Mouse (Mus musculus) forelimb bud, embryonic 11.5 days (tissue): ENCODE measurements around the gene Trp53rkb.

Experiments used
- DNase-seq: peaks from one replicate; pipeline ENCODE4 v3.0.0-alpha.2; 2012; ENCODE audit warnings: low read depth, low spot score

The Trp53rkb gene

GRCm38 (mm10) chr2:166799615-166800472 is 7.5 kb downstream of the Trp53rkb start:
- no peak for DNase-seq

- DNase-seq, result no peak
Measured at GRCm38 (mm10) chr2:166800473-166800857, 8.1 kb downstream of the Trp53rkb start.

DNA sequence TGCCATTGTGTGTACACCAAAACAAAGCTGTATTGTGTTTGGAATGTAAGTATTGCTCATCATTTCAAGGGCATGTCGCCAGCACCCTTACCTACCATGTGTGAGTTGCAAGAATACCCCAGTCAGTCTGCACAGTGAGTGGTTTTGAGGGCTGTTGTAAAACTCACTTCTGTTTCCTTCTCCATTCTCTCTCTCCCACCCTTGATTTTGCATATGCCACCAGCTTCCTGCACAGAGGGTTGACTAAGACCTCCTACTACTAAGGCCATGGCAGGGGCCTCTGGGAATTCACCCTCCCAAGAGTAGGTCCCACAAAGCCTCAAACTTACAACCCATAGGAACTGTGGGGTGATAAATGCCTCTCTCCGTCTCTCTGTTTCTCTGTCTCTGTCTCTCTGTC is 9.1 kb downstream of the Trp53rkb start:
- no peak for DNase-seq

- DNase-seq, result no peak
Measured at GRCm38 (mm10) chr2:166803298-166803697, 11.0 kb downstream of the Trp53rkb start.

- peak; percentile 88 for DNase-seq
Measured at GRCm38 (mm10) chr2:166805250-166806172, 13.2 kb downstream of the Trp53rkb start, which contains the start of gene Arfgef2. Gene Arfgef2, plus strand, starts transcription at chr2:166805588.

- DNase-seq, result no peak
Measured at GRCm38 (mm10) chr2:166806173-166806705, 13.9 kb downstream of the Trp53rkb start.

GRCm38 (mm10) chr2:166806813-166807212 is 14.5 kb downstream of the Trp53rkb start:
- no peak for DNase-seq

GRCm38 (mm10) chr2:166809499-166809898 is 17.2 kb downstream of the Trp53rkb start:
- DNase-seq, result no peak

DNA sequence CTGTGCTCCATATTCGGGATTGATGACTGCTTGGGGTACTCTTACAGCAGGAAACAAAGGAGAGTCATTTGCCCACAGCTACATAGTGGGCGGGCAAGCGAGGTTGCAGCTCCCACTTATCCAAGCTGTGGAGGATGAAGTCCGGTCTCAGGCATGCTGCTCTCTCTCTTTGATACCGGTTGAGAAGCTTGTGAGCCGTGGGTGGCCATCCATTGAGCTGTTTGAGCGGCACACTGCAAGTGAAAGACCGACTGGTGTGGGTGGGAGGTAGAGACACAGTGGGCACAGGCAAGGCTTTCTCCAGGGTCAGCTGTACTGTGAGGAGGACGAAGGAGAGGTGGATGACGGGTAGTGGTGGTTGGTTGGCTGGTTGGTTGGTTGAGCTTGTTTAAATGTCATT is 18.5 kb downstream of the Trp53rkb start:
- DNase-seq, result no peak

DNA sequence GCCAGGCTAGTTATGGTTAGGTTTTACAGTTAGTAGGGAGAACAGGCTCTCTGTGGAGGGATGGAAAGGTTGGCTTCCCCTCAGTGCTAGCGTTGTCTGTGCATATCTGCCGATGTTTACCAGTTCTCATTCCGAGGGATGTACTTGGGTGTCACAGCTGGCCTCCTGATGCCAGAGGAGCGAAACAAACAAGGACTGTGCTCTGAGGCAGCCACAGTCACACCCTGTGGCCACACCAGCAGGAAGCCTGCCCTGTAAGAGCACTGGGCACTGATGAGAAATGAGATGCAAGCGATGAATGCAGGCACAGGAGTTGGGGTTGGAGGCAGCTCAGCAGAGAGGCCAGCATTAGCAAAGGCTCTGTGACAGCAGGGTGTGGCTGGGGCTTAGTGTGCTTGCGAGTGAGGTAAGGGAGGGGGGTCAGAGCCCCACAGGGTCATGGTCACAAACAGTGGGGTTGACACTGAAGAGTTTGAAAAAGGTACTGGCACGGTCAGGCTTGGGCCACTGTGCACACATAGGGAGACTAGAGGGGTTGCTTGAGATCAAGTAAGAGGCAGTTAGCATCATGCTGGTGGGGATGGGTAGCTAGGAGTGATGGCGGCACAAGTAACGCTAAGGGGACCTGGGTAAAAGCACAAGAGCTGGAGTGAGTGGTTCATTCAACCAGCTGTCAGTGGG is 26.3 kb downstream of the Trp53rkb start:
- no peak for DNase-seq

DNA sequence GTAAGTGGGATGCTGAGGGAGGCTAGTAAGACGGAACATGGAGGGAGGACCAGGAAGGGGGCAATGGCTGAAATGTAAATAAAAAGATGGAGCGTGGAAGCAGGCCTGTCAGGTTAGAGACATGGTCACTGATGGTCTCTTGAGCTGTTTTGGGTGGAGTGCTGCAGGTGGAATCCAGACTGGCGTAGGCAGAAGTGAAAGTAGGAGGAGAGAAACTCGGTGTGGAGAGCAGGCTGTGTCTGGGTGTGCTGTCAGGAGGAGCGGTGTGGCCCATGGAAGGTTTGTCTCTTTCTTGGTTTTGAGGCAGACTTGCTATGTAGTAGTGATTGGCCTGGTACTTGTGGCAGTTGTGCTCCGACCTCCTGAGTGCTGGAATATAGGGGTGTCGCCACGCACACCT is 27.5 kb downstream of the Trp53rkb start:
- DNase-seq, result no peak

GRCm38 (mm10) chr2:166820844-166821243 is 28.5 kb downstream of the Trp53rkb start:
- no peak for DNase-seq

- DNase-seq, result no peak
Measured at GRCm38 (mm10) chr2:166821406-166821805, 29.1 kb downstream of the Trp53rkb start.

DNA sequence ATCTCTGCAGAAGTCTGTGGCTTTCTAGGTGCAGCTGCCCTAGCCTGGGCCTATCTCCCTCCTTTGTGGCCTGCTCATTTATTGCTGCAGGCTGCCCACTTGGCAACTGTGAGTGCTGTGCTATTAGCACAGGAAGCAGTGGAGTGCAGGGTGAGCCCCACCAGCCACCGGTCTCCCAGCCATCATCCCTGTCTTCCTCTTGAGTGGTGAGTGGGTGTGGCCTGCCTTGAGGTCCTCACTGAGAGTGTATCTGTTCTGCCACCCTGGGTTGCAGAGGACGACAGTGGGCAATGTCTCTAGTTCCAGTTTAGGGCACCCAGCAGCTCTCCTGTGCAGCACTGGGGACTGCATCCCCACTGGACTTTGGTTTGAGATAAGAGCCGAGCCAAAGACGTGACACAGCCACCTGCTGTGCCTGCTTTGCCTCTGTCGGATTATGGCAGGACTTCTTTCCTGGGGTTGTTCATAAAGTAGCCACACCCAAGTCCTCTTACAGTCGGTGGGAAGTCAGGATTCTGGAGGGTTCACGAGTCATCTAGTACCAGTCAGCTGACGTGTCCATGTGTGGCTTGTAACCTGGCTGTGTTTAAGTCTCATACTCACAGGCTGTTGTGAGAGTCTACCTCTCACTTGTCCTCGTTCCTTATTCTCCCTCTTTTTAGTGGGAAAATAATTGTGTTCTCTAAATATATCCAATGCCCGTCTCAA is 29.9 kb downstream of the Trp53rkb start:
- DNase-seq, result no peak

DNA sequence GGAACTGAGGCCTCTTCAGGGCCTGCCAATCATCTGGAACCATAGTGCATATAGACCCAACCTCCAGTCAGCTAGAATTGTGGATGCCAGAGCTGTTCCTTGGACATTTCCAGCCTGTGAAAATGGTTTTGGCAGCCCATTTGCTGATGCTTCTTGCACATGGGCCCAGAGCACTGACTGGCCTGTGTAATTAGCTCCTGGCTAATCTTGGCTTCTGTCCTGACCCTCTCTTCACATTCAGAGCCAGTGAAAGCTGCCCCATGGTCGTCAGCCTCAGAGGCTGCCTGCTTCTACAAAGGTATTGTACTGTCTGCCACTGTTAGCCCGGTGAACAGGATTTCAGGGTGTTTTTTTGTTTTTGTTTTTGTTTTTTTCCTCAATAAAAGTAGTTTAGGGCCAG is 30.6 kb downstream of the Trp53rkb start:
- DNase-seq, result no peak

- no peak for DNase-seq
Measured at GRCm38 (mm10) chr2:166824386-166824785, 32.1 kb downstream of the Trp53rkb start.

GRCm38 (mm10) chr2:166824998-166825397 is 32.7 kb downstream of the Trp53rkb start:
- DNase-seq, result no peak

GRCm38 (mm10) chr2:166826491-166827224 is 34.3 kb downstream of the Trp53rkb start:
- DNase-seq, result no peak

DNA sequence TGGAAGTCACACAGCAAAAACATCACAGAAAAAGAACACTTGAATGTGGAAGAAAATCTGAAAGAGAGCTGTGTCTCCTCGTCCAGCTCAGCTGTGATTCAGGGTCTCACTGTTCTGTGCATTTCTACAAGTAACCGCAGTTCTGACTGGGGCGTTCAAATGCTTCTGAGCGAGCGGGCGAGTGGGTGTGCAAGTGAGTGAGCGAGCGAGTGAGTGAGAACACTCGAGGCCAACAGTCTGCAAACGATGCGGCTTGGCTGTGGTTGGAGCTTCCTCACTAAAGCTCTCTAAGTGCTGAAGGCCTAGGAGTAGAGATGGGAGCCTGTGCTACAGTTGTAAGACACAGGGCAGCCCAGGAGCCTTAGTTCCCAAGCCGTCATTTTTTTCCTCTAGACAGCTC is 36.0 kb downstream of the Trp53rkb start:
- DNase-seq, result no peak

DNA sequence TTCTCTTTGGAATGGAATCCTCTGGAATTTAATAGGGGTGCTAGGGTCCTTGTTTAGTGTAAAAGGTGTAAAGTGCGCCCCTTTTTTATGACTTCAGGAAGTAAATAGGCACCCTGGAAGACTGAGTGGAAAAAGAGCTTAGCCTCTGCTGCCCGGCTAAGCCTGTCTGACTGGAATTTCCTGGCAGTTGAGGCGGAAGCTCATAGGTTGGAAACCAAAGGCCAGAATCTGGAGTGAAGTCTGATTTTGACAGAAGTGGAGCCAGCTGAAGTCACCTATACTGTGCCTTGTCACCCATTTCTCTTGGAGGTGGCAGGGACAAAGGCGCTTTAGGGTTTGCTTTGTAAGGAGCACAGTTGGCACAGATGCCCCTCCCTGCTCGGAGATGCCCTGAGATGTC is 38.0 kb downstream of the Trp53rkb start:
- no peak for DNase-seq
